Mouse (Mus musculus) left cerebral cortex, adult 2 months (tissue): Measurements from ENCODE around the gene Mttp. TPM values are rescaled to one million over a fixed set of nuclear protein-coding genes. Genes with fewer than 3 reads are reported as not detected.
A peak's percentile ranks its signal among the peaks of the same experiment; 100 is the strongest.

ENCODE experiments used
- DNase-seq, 2 experiments: peaks; one replicate each; pipeline ENCODE4 v3.0.0; 2021 to 2022; ENCODE audit warnings: low spot score in 2 of 2, mixed read lengths in 1 of 2; ENCODE audit errors: extremely low spot score in 1 of 2
- H3K27ac ChIP-seq: fragments of 200-600 bp; 2 replicates; pipeline ENCODE4 v1.8.1; 2022
- H3K4me3 ChIP-seq: fragments of 200-600 bp; 2 replicates; pipeline ENCODE4 v1.8.1; 2022
- CTCF ChIP-seq: fragments of 200-600 bp; IDR thresholded peaks from 2 replicates; pipeline ENCODE4 v1.8.1; 2022; ENCODE audit warnings: antibody characterized with exemption, mild to moderate bottlenecking, moderate library complexity
- intact Hi-C: fragments of 180-260 bp; cut with DNase I; formaldehyde crosslinking; loops from one replicate; pipeline ENCODE4 v1.15.1; 2025
- total RNA-seq, 2 experiments: library from RNA; stranded (reverse); gene quantifications; 2 replicates each; pipeline ENCODE4 v1.2.3; 2021

Mttp gene
- total RNA-seq, 2 experiments from 2014 or later: 6.2 to 6.5 TPM

DNA sequence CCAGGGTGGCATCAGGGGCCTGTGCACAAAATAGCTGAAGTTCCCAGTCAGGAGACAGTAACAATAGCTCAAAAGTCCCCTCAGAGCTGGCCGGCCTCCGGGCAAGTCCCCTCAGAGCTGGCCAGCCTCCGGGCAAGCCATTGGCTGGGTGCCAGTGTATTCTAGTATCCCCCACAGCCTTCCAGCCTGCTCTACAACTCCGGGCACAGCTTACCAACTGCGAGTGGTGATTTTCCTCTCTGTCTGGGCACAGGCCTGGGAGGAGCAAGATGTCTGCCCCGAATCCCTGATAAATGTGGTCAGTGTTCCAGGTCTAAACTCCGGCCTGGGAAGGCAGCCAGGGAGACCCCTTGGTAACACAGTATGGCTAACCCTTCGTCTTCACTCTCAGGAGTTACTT lies 69.6 kb downstream of the Mttp start:
- intact Hi-C loops: no loop called here
- no peak for DNase-seq
- no peak overlapping the region for H3K27ac ChIP-seq
- TF ChIP-seq CTCF: no peak
- H3K4me3 ChIP-seq: no peak overlapping the region

DNA sequence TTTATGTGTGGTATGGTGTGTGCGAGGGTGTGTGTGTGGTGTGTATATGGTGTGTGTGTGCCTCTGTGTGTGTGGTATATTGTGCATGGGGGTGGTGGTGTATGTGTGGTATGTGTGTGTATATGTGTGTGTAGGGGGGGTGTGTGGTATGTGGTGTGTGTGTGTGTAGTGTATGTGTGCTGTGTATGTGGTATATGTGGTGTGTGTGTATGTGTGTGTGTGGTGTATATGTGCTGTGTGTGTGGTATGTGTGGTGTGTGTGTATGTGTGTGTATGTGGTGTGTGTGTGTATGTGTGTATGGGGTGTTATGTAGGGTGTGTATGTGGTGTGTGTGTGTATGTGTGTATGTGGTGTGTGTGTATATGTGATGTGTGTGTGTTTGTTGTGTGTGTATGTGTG lies 70.6 kb downstream of the Mttp start:
- Histone ChIP-seq H3K27ac (no peak overlapping the region), H3K4me3 (no peak overlapping the region)
- TF ChIP-seq CTCF: no peak
- intact Hi-C loops: no loop called here
- no peak for DNase-seq

DNA sequence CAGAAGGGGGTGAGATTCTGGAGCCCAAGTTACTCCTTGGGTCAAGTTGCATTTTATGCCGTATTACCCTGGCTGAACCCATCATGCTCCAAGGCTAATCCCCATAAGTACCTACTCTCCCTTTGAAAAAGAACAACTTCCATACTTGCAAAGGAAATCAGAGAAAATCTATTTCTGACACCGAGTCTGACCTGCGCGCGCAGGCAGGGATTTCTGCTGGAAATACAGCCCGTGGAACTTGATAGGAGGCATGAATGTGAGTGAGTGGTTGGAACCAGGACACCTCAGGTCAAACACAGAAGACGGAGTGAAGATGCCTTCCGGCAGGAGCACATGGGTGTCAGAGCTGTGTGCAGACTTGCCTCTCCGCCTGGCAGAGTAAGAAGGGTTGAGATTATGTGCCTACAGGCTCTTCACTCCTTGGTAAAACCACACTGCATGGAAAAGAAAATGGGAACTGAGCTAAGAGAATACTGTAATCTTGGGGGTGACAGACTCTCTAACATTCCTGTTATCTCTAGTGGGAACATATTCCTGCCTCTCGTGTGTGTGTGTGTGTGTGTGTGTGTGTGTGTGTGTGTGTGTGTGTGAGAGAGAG lies 73.2 kb downstream of the Mttp start:
- no peak for DNase-seq
- no peak for TF ChIP-seq CTCF
- Histone ChIP-seq H3K4me3 (peak overlapping the region; percentile 23; the same call in 1 of the 2 replicates), H3K27ac (no peak overlapping the region)
- intact Hi-C loops: no loop called here

DNA sequence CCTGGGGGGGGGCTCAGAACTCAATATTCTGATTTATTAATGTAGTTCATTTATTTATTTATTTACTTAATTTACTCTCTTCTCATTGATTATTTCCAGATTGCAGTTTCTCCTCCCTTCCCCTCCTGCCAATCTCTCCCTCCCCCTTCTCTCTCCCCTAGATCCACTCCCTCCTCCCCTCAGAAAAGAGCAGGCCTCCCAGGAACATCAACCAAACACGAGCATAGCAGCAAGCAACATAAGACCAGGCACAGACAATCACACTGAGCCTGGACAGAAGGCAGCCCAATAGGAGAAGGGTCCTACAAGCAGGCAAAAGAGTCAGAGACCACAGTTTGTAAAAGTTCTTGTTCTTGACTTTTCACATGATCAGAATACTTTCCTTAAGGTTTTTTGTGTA lies 73.8 kb downstream of the Mttp start:
- TF ChIP-seq CTCF: no peak
- intact Hi-C loops: no loop called here
- H3K4me3 ChIP-seq: no peak overlapping the region; the same call in 1 of the 2 replicates
- H3K27ac ChIP-seq: no peak overlapping the region
- DNase-seq: no peak

DNA sequence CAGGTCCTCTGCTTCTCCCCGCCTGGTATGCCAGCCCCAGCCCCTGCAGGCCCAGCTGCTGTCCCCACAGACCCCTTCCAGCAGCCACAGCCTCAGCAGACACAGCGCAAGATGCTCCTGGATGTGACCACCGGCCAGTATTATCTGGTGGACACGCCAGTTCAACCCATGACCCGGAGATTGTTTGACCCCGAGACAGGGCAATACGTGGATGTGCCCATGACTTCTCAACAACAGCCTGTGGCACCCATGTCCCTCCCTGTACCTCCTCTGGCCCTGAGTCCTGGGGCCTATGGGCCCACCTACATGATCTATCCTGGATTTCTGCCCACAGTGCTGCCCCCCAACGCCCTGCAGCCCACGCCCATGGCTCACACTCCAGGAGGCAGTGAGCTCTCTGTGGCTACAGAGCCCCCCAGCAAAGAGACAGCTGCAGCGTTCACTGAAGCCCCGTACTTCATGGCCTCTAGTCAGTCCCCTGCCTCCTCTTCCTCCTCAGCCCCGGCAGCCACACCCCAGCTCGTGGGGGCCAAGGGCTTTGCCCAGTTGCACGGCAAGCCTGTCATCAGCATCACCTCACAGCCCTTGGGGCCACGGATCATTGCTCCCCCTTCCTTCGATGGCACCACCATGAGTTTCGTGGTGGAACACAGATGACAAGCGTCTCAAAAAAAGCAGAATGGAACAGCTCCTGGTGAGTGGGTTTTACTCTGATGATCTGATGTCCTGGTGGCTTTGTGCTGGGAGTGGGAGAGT lies 74.8 kb downstream of the Mttp start:
- H3K27ac ChIP-seq: no peak overlapping the region
- no peak for DNase-seq
- intact Hi-C loops: loop anchor here (5.0 kb wide), 1 partner anchor 203 kb away; the partner anchor contains the start of gene Dnajb14

DNA sequence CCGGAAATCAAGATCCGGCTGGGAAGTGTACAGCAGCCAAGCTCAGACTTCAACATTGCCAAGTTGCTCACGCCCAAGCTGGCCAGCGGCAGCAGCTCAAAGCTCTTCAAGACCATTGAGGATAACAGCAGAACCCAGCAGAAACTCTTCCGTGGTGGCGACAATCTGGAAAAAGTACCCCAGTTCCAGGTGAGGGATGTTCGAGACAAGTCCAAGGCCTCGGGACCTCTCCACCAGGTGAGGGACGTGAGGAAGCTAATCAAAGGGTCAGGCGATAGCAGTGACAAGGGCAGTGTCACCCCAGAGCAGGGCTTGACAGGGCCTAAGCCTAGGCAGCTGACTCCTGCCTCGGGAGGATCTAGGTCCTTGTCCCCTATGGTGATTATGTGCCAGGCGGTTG lies 76.7 kb downstream of the Mttp start:
- no peak for DNase-seq
- Histone ChIP-seq H3K4me3 (no peak overlapping the region), H3K27ac (no peak overlapping the region)
- no peak for TF ChIP-seq CTCF
- intact Hi-C loops: loop anchor here (5.0 kb wide), 1 partner anchor 201 kb away; the partner anchor contains the start of gene Dnajb14

More for the DNA sequence above, 74.8 kb downstream of the Mttp start:
- TF ChIP-seq CTCF: no peak
- no peak overlapping the region for H3K4me3 ChIP-seq

DNA sequence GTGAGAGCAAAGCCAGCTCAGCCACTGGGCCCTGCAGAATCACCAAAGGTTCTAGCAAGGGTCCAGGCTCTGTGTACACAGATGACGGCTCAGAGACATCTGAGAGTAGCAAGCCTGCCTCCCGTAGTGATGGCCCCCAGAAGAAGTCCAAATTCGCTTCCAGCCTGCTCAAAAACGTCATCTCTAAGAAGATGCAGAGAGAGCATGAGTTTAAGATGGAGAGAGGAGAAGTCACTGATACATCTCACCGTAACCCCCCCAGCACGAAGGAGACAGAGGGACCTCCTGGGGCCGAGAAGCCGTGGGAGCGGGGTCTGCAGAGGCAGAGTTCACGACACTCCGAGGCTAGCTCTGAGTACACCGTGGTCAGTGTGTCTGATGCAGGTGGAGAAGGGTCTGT lies 77.5 kb downstream of the Mttp start, which contains the start of gene Gm5105:
Gene Gm5105, minus strand, starts transcription at position 101 of the 400 bp plus-strand sequence.
- TF ChIP-seq CTCF: no peak
- intact Hi-C loops: loop anchor here (5.0 kb wide), 1 partner anchor 200 kb away; the partner anchor contains the start of gene Dnajb14
- Histone ChIP-seq H3K27ac (peak within 1 kb of the TSS; percentile 72; the same call in 1 of the 2 replicates), H3K4me3 (peak within 1 kb of the TSS; percentile 23; the same call in 1 of the 2 replicates)
- no peak for DNase-seq

DNA sequence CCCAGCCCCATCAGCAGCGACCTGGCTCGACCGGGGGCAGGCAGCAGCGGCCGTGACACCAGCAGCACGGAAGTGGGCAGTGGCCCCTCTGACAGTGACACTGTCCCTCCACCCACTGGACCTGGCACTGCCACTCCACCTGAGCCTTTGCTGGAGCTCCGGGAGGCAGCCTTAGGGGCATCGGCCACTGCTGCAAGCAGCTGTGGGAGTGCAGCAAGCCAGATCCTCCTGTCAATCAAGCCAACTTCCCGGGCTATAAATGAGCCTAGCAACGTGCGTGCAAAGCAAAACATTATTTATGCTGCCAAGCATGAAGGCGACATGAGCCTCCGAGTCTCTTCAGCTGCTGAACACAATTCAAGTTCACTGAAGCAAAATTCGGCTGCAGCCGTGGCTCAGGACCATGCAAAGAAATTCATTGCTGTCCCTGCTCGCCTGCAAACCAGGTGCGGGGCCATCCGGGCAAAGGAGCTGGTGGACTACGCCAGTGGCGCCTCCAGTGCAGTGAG lies 78.4 kb downstream of the Mttp start:
- TF ChIP-seq CTCF: no peak
- Histone ChIP-seq H3K4me3 (peak overlapping the region; percentile 23; the same call in 1 of the 2 replicates), H3K27ac (peak overlapping the region; percentile 72; the same call in 1 of the 2 replicates)
- no peak for DNase-seq
- intact Hi-C loops: loop anchor here (5.0 kb wide), 1 partner anchor 199 kb away; the partner anchor contains the start of gene Dnajb14

DNA sequence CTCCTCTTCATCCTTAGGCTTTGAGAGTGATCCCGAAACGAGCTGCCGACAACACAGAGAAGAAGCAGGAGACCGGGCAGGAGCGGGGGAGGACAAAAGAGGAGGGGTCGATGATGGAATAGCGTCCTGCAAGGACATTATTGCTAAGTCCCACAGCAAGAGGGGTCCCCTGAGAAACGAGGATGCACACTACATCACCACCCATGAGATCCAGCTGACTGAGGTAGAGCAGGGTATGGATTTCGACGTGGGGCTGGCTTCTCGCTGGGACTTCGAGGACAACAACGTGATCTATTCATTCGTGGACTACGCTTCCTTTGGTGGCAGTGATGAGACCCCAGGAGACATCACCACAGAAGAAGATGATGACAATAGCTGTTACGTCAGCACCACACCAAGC lies 78.8 kb downstream of the Mttp start:
- no peak for TF ChIP-seq CTCF
- no peak for DNase-seq
- intact Hi-C loops: loop anchor here (1.0 to 5.0 kb wide), 2 partner anchors 77 to 199 kb away; partner anchors contain the start of genes Dnajb14 and Trmt10a
- Histone ChIP-seq H3K4me3 (no peak overlapping the region), H3K27ac (peak overlapping the region; percentile 72; the same call in 1 of the 2 replicates)

DNA sequence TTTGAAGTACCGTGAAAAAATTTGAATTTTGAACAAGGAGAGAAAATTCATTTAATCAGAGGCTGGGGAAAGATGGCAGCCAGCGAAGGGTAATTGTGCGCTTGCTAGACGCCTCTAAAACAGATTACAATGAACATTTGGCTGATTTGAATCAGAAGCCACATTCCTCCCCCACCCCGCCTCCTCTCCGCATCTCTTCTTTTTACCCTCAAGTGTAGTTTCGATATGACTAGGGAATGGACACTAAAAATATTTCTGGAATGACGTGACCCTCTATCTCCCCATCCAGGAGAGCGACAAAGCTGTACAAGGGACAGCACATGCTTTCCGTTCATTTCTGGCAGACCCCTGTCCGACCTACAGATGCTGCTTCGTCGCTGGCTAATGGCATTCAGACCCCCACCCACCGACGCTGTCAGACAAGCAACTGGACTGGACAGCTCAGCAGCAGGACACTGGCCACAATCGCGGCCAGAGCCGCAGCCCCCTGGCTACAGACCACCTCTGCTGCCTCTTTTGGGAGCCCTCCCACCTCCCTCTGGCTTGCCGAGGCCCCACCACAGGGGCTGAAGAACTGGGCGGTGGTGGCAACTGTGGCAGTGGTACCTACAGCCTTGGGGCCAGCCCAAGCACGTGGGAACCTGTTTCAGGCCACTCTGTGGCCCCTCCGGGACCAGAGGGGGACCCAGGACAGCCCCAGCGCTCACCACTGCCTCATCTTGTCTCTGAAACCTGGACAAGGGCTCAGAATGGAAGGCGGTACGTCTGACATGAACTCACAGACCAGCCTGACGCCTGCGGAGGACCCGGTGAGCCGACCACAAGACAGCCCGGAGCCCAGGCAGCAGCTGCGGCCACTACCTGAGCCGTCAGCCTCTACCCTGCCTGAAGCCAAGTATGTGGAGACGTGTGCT lies 79.8 kb downstream of the Mttp start, which contains the start of gene 1110002E22Rik:
Gene 1110002E22Rik, plus strand, starts transcription at position 321 of the 914 bp plus-strand sequence.
- H3K4me3 ChIP-seq: no peak within 1 kb of the TSS
- H3K27ac ChIP-seq: peak within 1 kb of the TSS; percentile 79
- intact Hi-C loops: loop anchor here (1.0 to 5.0 kb wide), 3 partner anchors 68 to 198 kb away; partner anchors contain the start of genes Dnajb14 and Trmt10a
- DNase-seq: peak in 1 of 2 experiments; percentile 26
- no peak for TF ChIP-seq CTCF
